Mouse (Mus musculus): ENCODE data around the gene AU018091.
"Not testable (repeated sequence)": the region's sequence is repeated elsewhere in the genome, so short reads cannot be mapped to it uniquely, and the experiment has no call there.

Gene AU018091

GRCm38 (mm10) chr7:3168925-3169324 lies at the start of gene AU018091:
Gene AU018091, minus strand, starts transcription at chr7:3169203.
- DNase-seq = no peak

GRCm38 (mm10) chr7:3217546-3218056 lies 48.6 kb upstream of the AU018091 start:
- no peak for DNase-seq

GRCm38 (mm10) chr7:3216331-3216730 lies 47.3 kb upstream of the AU018091 start:
- DNase-seq = no peak

GRCm38 (mm10) chr7:3213557-3213956 lies 44.6 kb upstream of the AU018091 start:
- no peak for DNase-seq

GRCm38 (mm10) chr7:3213156-3213555 lies 44.2 kb upstream of the AU018091 start:
- no peak for DNase-seq

GRCm38 (mm10) chr7:3212002-3212790 lies 43.2 kb upstream of the AU018091 start:
- DNase-seq = no peak

GRCm38 (mm10) chr7:3211518-3211917 lies 42.5 kb upstream of the AU018091 start:
- DNase-seq = no peak

GRCm38 (mm10) chr7:3210605-3211004 lies 41.6 kb upstream of the AU018091 start:
- no peak for DNase-seq

GRCm38 (mm10) chr7:3206520-3206919 lies 37.5 kb upstream of the AU018091 start:
- DNase-seq = no peak

GRCm38 (mm10) chr7:3204628-3205027 lies 35.6 kb upstream of the AU018091 start:
- DNase-seq = no peak

- no peak for DNase-seq
Observed at GRCm38 (mm10) chr7:3203890-3204289, 34.9 kb upstream of the AU018091 start.

- no peak for DNase-seq
Observed at GRCm38 (mm10) chr7:3201134-3201705, 32.2 kb upstream of the AU018091 start.

GRCm38 (mm10) chr7:3198884-3199283 lies 29.9 kb upstream of the AU018091 start:
- no peak for DNase-seq

- no peak for DNase-seq
Observed at GRCm38 (mm10) chr7:3195850-3196249, 26.8 kb upstream of the AU018091 start.

- DNase-seq = no peak
Observed at GRCm38 (mm10) chr7:3194531-3194930, 25.5 kb upstream of the AU018091 start.

- DNase-seq = no peak
Observed at GRCm38 (mm10) chr7:3193905-3194304, 24.9 kb upstream of the AU018091 start.

GRCm38 (mm10) chr7:3193049-3193632 lies 24.1 kb upstream of the AU018091 start:
- no peak for DNase-seq

GRCm38 (mm10) chr7:3191971-3192498 lies 23.0 kb upstream of the AU018091 start:
- no peak for DNase-seq

- not testable (repeated sequence) for DNase-seq
Observed at GRCm38 (mm10) chr7:3186726-3187125, 17.7 kb upstream of the AU018091 start.

GRCm38 (mm10) chr7:3186136-3186535 lies 17.1 kb upstream of the AU018091 start:
- no peak for DNase-seq

GRCm38 (mm10) chr7:3184394-3184793 lies 15.4 kb upstream of the AU018091 start:
- DNase-seq = no peak

- not testable (repeated sequence) for DNase-seq
Observed at GRCm38 (mm10) chr7:3180958-3181357, 12.0 kb upstream of the AU018091 start.

- DNase-seq = no peak
Observed at GRCm38 (mm10) chr7:3168296-3168695, 707 bp downstream of the AU018091 start.

GRCm38 (mm10) chr7:3166270-3166669 lies 2.7 kb downstream of the AU018091 start:
- no peak for DNase-seq

Data from cerebellum, adult 9-11 months (tissue).